Mouse (Mus musculus) heart, embryonic 12.5 days (tissue): Measurements from ENCODE around the gene Gnl3. TPM values are rescaled to one million over a fixed set of nuclear protein-coding genes. Genes with fewer than 3 reads are reported as not detected.

Experiments
- ATAC-seq: fragments of 200-750 bp; cut with Nextera tagmentation; 2 replicates; pipeline ENCODE4 v1.8.0; 2017; ENCODE audit warnings: moderate TSS enrichment, moderate library complexity; ENCODE audit not compliant: insufficient number of reproducible peaks, low FRiP score
- H3K27ac ChIP-seq: fragments of 300-500 bp; sonication (generic); 2 replicates; pipeline ENCODE4 v1.5.1; 2016; ENCODE audit warnings: mild to moderate bottlenecking, moderate library complexity; ENCODE audit not compliant: poor library complexity, severe bottlenecking
- H3K27me3 ChIP-seq: fragments of 300-500 bp; sonication (generic); replicated peaks from 2 replicates; pipeline ENCODE4 v1.6.1; 2016; ENCODE audit warnings: mild to moderate bottlenecking, moderate library complexity
- H3K36me3 ChIP-seq: fragments of 300-500 bp; sonication (generic); 2 replicates; pipeline ENCODE4 v1.6.1; 2016; ENCODE audit warnings: mild to moderate bottlenecking, moderate library complexity
- H3K4me1 ChIP-seq: fragments of 300-500 bp; sonication (generic); replicated peaks from 2 replicates; pipeline ENCODE4 v1.6.1; 2016; ENCODE audit warnings: mild to moderate bottlenecking
- H3K4me2 ChIP-seq: fragments of 300-500 bp; sonication (generic); 2 replicates; pipeline ENCODE4 v1.6.1; 2016; ENCODE audit warnings: mild to moderate bottlenecking, moderate library complexity
- H3K4me3 ChIP-seq: fragments of 300-500 bp; sonication (generic); 2 replicates; pipeline ENCODE4 v1.5.1; 2016; ENCODE audit warnings: mild to moderate bottlenecking
- H3K9ac ChIP-seq: fragments of 300-500 bp; sonication (generic); 2 replicates; pipeline ENCODE4 v1.6.1; 2016; ENCODE audit warnings: mild to moderate bottlenecking, moderate library complexity
- H3K9me3 ChIP-seq: fragments of 300-500 bp; sonication (generic); replicated peaks from 2 replicates; pipeline ENCODE4 v1.6.1; 2016; ENCODE audit warnings: mild to moderate bottlenecking, moderate library complexity
- WGBS: fragments of 180-500 bp; shearing (Covaris S2); methylation state at CpG from one replicate; pipeline ENCODE4 v1.1.7; 2016; 5-methylcytosine and 5-hydroxymethylcytosine counted together
- polyA plus RNA-seq: library from polyadenylated mRNA; unstranded; fragments of >200 nt; fragmentation: Nextera tagmentation; extraction: Ambion mirVana; gene quantifications from 2 replicates; pipeline ENCODE4 v1.2.1, GENCODE M21; 2016

The Gnl3 gene
- polyA plus RNA-seq, 1 experiment from 2014 or later = 75.3 TPM

DNA sequence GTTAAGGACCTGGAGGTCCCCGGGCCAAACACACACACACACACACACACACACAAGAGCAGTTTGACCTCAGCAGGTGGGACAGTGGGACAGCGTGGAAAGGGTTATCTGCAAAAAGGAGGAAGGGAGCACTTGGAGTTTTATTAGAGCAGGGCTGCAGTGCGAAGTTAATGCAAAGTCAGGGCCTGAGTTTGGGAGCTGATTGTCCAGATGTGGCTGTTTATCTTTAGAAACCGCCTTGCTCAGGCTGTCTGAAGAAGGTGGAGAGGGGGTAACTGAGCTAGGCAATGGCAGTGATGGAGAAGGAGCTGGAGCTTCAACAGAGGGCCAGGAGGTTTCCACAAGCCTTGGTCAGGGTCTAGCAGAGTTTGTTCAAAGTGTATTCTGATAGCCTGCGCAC, 12.2 kb downstream of the Gnl3 start:
- 75% methylated on average over 5 of the region's 5 CpGs for WGBS
- no peak overlapping the region for H3K9ac ChIP-seq
- H3K27ac ChIP-seq = no peak overlapping the region
- no peak overlapping the region for H3K4me3 ChIP-seq
- peaks cover 47% of the 10 kb centered on the region for H3K36me3 ChIP-seq
- H3K27me3 ChIP-seq = no peaks in the 10 kb centered on the region
- no peak for ATAC-seq
- H3K4me2 ChIP-seq = no peak overlapping the region
- peaks cover 6% of the 10 kb centered on the region; the same call in 1 of the 2 replicates for H3K4me1 ChIP-seq
- no peaks in the 10 kb centered on the region for H3K9me3 ChIP-seq

DNA sequence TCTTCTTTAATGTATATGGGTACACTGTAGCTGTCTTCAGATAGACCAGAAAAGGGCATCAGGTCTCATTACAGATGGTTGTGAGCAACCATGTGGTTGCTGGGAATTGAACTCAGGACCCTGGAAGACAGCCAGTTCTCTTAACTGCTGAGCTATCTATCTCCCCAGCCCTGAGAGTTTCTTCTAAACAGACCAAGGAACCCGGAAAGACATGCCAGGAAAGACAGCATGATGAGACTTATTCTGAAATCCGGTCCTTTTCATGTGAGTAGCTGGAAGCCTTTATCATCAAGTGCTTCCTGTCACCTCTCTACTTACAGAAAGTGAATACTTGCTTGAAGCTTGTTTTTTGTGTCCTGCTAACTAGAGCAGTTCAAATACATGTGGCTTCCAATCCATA, 14.4 kb downstream of the Gnl3 start:
- H3K4me2 ChIP-seq = no peak overlapping the region
- no peaks in the 10 kb centered on the region for H3K9me3 ChIP-seq
- H3K9ac ChIP-seq = no peak overlapping the region
- WGBS = 48% methylated on average over 2 of the region's 2 CpGs
- no peak overlapping the region for H3K27ac ChIP-seq
- H3K27me3 ChIP-seq = no peaks in the 10 kb centered on the region
- peaks cover 15% of the 10 kb centered on the region for H3K4me1 ChIP-seq
- peaks cover 30% of the 10 kb centered on the region for H3K36me3 ChIP-seq
- H3K4me3 ChIP-seq = no peak overlapping the region
- no peak for ATAC-seq

DNA sequence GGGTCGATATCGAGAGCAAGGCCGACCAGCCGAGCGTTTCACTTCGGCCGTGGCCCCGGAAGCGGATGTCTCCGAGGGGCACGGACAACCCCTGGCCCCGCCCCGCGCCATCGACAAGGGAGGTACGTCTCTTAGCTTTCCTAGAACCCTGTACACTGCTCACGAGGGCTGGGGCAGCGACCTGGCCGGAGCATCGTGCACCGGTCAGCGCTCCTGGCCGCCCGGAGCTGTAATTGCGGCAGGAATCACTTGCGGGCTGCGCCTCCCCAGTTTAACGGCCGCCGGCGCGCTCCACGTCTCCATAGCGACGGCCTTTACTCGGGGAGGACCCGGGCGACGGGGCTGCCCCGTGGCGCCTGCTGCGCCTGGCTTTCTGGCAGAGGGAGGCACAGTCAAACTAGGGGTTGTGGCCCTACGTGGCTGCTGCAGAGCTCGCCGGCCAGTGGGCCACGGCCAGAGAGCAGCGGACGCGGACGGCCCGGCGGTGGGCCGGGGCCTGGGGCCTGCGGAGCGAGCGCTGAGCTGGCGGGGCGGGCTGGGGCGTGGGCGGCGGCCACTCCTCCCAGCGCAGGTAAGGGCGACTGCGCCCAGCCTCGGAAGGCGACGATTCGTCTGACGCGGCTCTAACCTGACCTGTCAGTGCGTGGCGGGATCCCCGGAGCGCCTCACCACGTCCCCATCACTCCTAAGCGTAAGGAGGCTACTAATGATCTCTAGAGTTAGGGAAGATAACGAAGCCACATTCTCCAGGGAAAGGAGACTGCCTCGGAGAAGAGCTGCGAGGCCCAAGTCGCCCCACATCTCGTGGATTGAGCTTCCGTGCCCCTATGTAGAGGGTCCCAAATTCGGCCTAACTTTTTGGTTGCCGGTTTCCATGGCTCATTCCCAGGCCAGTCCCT, 17.4 kb downstream of the Gnl3 start, which contains the start of the genes Glt8d1 and Spcs1:
Glt8d1 (plus strand) TSS at position 94 of the 899 bp plus-strand sequence.
Spcs1 (minus strand) TSS at position 366 of the 899 bp plus-strand sequence.
- H3K27me3 ChIP-seq = no peaks in the 10 kb centered on the region
- peak within 1 kb of the TSS; percentile 73 for H3K27ac ChIP-seq
- peak; percentile 88 for ATAC-seq
- peak within 1 kb of the TSS; percentile 73 for H3K4me2 ChIP-seq
- WGBS = under 1% methylated on average over 83 of the region's 84 CpGs
- H3K4me3 ChIP-seq = peak within 1 kb of the TSS; percentile 66
- H3K36me3 ChIP-seq = peaks cover 20% of the 10 kb centered on the region
- peaks cover 19% of the 10 kb centered on the region for H3K4me1 ChIP-seq
- peak within 1 kb of the TSS; percentile 86 for H3K9ac ChIP-seq
- no peaks in the 10 kb centered on the region for H3K9me3 ChIP-seq

DNA sequence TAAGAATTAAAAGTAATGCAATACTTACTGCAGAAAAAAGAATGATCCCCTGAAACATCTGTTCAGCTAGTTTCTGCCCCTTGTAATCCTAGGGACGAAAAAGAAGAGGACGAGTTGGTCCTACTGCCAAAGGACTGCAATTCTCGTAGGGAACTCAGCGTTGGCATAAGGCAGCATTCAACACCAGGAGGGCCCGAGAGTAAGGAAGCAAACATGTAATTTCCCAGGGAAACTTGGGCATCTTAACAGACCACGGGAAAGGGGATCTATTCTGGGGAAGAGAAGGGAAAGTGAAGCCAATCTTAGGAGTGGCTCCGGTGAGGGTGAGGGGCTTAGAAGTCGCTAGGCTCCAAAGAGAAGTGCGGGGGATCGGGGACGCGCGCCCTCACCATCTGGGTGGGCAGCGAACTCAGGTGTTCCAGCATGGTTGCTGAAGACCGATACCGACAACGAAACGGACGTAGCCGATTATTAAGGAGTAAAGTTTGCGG, 18.1 kb downstream of the Gnl3 start:
- H3K9me3 ChIP-seq = no peaks in the 10 kb centered on the region
- H3K4me2 ChIP-seq = peak overlapping the region; percentile 73
- H3K27ac ChIP-seq = peak overlapping the region; percentile 73; the same call in 1 of the 2 replicates
- H3K27me3 ChIP-seq = no peaks in the 10 kb centered on the region
- peak overlapping the region; percentile 66 for H3K4me3 ChIP-seq
- peaks cover 19% of the 10 kb centered on the region for H3K36me3 ChIP-seq
- peak overlapping the region; percentile 86 for H3K9ac ChIP-seq
- under 1% methylated on average over 21 of the region's 21 CpGs for WGBS
- ATAC-seq = no peak
- peaks cover 19% of the 10 kb centered on the region for H3K4me1 ChIP-seq

DNA sequence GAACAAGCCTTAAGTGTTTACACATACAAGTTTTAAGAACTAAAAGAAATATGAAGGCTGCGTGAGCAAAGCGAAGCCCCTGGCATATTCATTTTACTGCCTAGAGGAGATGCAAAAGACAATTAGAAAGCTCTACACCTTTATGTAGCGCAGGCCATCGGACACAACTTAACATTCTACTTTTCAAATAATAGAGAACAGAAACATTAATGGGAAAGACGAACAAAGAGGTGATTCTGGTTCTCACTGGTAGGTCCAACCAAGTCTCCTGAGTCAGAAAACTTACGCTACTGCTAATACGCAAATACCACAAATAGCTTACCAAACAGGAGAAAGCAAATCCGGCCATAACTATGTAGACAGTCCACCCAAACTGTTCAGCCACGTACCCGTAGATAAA, 18.6 kb downstream of the Gnl3 start:
- ATAC-seq = no peak
- Histone ChIP-seq H3K9me3 (no peaks in the 10 kb centered on the region), H3K27me3 (no peaks in the 10 kb centered on the region), H3K27ac (no peak overlapping the region), H3K9ac (peak overlapping the region; percentile 86), H3K4me3 (peak overlapping the region; percentile 66), H3K4me1 (peaks cover 19% of the 10 kb centered on the region), H3K4me2 (peak overlapping the region; percentile 73), H3K36me3 (peaks cover 19% of the 10 kb centered on the region)
- WGBS = 57% methylated on average over 10 of the region's 10 CpGs

DNA sequence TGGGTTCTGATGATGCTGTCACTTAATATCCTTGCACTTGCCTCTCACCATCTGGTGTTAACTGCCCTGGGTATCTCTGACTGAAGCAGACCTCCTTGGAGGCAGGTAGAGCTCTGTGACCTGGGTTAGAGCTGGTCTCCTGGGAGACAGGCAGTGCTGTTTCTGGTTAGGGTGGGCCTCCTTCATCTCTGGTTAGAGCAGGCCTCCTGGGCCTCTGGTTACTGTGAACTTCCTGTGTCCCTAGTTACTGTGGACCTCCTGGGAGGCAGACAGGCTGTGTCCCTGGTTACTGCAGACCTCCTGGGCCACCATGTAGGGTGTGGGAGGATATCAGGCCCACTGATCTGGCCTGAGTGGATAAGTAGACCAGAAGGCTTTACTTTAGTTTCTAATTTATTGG, 22.5 kb downstream of the Gnl3 start:
- Histone ChIP-seq H3K36me3 (peaks cover 19% of the 10 kb centered on the region), H3K27ac (no peak overlapping the region), H3K27me3 (no peaks in the 10 kb centered on the region), H3K9ac (no peak overlapping the region), H3K4me3 (no peak overlapping the region), H3K4me2 (no peak overlapping the region), H3K4me1 (peaks cover 13% of the 10 kb centered on the region), H3K9me3 (no peaks in the 10 kb centered on the region)
- no peak for ATAC-seq

DNA sequence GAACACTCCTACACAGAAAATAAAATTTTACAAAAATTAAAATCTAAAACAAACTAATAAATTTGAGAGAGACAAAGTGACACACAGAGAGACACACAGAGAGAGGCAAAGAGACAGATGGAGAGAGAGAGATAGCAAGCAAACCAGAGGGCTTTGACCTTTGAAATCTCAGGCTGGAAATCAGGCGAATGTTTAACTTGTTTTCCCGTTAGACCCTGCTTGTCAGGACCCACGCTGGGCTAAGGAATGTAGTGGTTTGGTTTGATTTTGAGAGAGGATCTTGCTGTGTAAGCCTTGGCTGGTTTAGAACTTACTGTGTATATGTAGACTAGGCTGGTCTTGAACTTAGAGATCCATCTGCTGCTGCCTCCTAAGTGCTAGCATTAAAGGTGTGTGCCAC, 42.7 kb downstream of the Gnl3 start:
- Histone ChIP-seq H3K4me3 (no peak overlapping the region), H3K36me3 (peaks cover 13% of the 10 kb centered on the region), H3K4me1 (no peaks in the 10 kb centered on the region), H3K27ac (no peak overlapping the region), H3K9me3 (no peaks in the 10 kb centered on the region), H3K4me2 (no peak overlapping the region), H3K27me3 (no peaks in the 10 kb centered on the region), H3K9ac (no peak overlapping the region)
- 75% methylated on average over 3 of the region's 3 CpGs for WGBS
- no peak for ATAC-seq

DNA sequence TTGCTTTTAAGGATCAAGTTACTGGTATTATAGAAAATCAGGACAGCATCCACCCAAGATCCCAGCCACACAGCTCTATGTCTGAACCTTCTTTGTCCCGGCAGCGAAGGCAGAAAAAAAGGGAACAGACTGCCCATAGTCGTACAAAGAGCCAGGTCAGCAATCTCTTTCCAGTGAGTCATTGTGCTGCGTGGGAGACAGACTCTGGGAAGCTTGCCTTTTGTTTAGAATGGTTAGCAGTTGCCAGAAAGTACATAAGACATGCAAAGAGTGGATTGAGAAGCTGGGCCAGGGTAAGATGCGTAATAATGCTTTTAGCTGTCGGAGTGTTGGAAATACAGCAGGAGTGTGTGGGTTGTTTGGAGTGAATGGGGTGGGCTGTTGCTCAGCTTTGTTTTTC, 44.7 kb downstream of the Gnl3 start:
- H3K4me3 ChIP-seq = no peak overlapping the region
- WGBS = 69% methylated on average over 6 of the region's 6 CpGs
- no peak overlapping the region for H3K4me2 ChIP-seq
- no peaks in the 10 kb centered on the region for H3K4me1 ChIP-seq
- H3K27me3 ChIP-seq = no peaks in the 10 kb centered on the region
- peaks cover 15% of the 10 kb centered on the region for H3K36me3 ChIP-seq
- no peak overlapping the region for H3K27ac ChIP-seq
- no peak for ATAC-seq
- H3K9me3 ChIP-seq = no peaks in the 10 kb centered on the region
- no peak overlapping the region for H3K9ac ChIP-seq

Other genes starting within 250 kb of the Gnl3 start
- 19.1 and 21.1 TPM in 2 replicates for gene Tmem110, start 193.6 kb downstream of the Gnl3 start, polyA plus RNA-seq
- gene Mustn1, start 140.0 kb downstream of the Gnl3 start, polyA plus RNA-seq = 2.3 and 2.6 TPM in 2 replicates
- gene Itih4, start 132.7 kb downstream of the Gnl3 start, polyA plus RNA-seq = 0.17 TPM in 1 of 2 replicates, not detected in the other
- gene Itih3, start 95.4 kb downstream of the Gnl3 start, polyA plus RNA-seq = 1.4 and 2.2 TPM in 2 replicates
- 0.10 TPM in 1 of 2 replicates, not detected in the other for gene Itih1, start 75.9 kb downstream of the Gnl3 start, polyA plus RNA-seq
- gene Nek4, start 67.8 kb downstream of the Gnl3 start, polyA plus RNA-seq = 5.1 and 7.4 TPM in 2 replicates
- 55.8 and 57.1 TPM in 2 replicates for gene Glt8d1, start 17.8 kb downstream of the Gnl3 start, polyA plus RNA-seq
- 368 and 374 TPM in 2 replicates for gene Spcs1, start 17.5 kb downstream of the Gnl3 start, polyA plus RNA-seq
- 124 and 134 TPM in 2 replicates for gene Pbrm1, start within 50 bp of the Gnl3 start, polyA plus RNA-seq
- 62.6 and 68.6 TPM in 2 replicates for gene Smim4, start 109.8 kb upstream of the Gnl3 start, polyA plus RNA-seq
- 343 and 346 TPM in 2 replicates for gene Nt5dc2, start 111.9 kb upstream of the Gnl3 start, polyA plus RNA-seq
- gene Stab1, start 149.5 kb upstream of the Gnl3 start, polyA plus RNA-seq = 48.3 and 56.7 TPM in 2 replicates
- 3,183 and 3,245 TPM in 2 replicates for gene Tnnc1, start 189.2 kb upstream of the Gnl3 start, polyA plus RNA-seq
- 446 and 471 TPM in 2 replicates for gene Nisch, start 197.8 kb upstream of the Gnl3 start, polyA plus RNA-seq
- 0.34 and 0.50 TPM in 2 replicates for gene Sema3g, start 198.7 kb upstream of the Gnl3 start, polyA plus RNA-seq
- 8.1 and 11.6 TPM in 2 replicates for gene Phf7, start 232.2 kb upstream of the Gnl3 start, polyA plus RNA-seq
- 59.7 and 65.0 TPM in 2 replicates for gene Bap1, start 232.3 kb upstream of the Gnl3 start, polyA plus RNA-seq